Mouse (Mus musculus) C2C12 (cell line): ENCODE data around the gene Arhgap27. TPM values are rescaled to one million over a fixed set of nuclear protein-coding genes. Genes with fewer than 3 reads are reported as not detected.
"Not testable (repeated sequence)": the region's sequence is repeated elsewhere in the genome, so short reads cannot be mapped to it uniquely, and the experiment has no call there.

Source experiments
- H3K27me3 ChIP-seq: one replicate; pipeline ENCODE4 v1.6.1; 2011; ENCODE audit not compliant: control insufficient read depth, insufficient read depth, insufficient read length
- H3K36me3 ChIP-seq: one replicate; pipeline ENCODE4 v1.6.1; 2011; ENCODE audit not compliant: control insufficient read depth, insufficient read depth
- H3K4me3 ChIP-seq: one replicate; pipeline ENCODE4 v1.5.1; 2011; ENCODE audit warnings: mild to moderate bottlenecking, control low read depth; ENCODE audit not compliant: poor library complexity, insufficient read depth, severe bottlenecking
- H3K79me2 ChIP-seq: one replicate; pipeline ENCODE4 v1.6.1; 2011; ENCODE audit not compliant: control insufficient read depth, insufficient read depth
- H3K79me3 ChIP-seq: one replicate; pipeline ENCODE4 v1.6.1; 2011; ENCODE audit warnings: low read depth, control low read depth
- H3ac ChIP-seq: one replicate; pipeline ENCODE3; 2011; ENCODE audit warnings: low read depth; ENCODE audit not compliant: control insufficient read depth, insufficient read length
- CEBPB ChIP-seq: IDR thresholded peaks from one replicate; pipeline ENCODE4 v1.6.1; 2011; ENCODE audit warnings: low read depth, mild to moderate bottlenecking, control low read depth, moderate library complexity
- CTCF ChIP-seq: IDR thresholded peaks from one replicate; pipeline ENCODE4 v1.5.1; 2011; ENCODE audit not compliant: control insufficient read depth, insufficient read depth, insufficient read length
- FOSL1 ChIP-seq: IDR thresholded peaks from one replicate; pipeline ENCODE4 v1.8.0; 2011; ENCODE audit warnings: mild to moderate bottlenecking, low read length; ENCODE audit not compliant: poor library complexity, insufficient read depth, severe bottlenecking
- MAX ChIP-seq: IDR thresholded peaks from one replicate; pipeline ENCODE4 v1.6.1; 2011; ENCODE audit warnings: mild to moderate bottlenecking, control low read depth
- MYOD1 ChIP-seq: IDR thresholded peaks from one replicate; pipeline ENCODE4 v1.6.1; 2011; ENCODE audit warnings: low read depth; ENCODE audit not compliant: control insufficient read depth, insufficient read length
- MYOG ChIP-seq: IDR thresholded peaks from one replicate; pipeline ENCODE4 v1.6.1; 2011; ENCODE audit not compliant: control insufficient read depth, insufficient read length; ENCODE audit errors: extremely low read depth
- USF1 ChIP-seq: IDR thresholded peaks from one replicate; pipeline ENCODE4 v1.6.1; 2011; ENCODE audit warnings: low read depth, mild to moderate bottlenecking, control low read depth, moderate library complexity
- polyA plus RNA-seq: library from polyadenylated mRNA; unstranded; fragments of >200 nt; fragmentation: generic; extraction: Trizol; gene quantifications from one replicate; pipeline ENCODE4 v1.2.1, GENCODE M21; 2012; ENCODE audit warnings: missing spikeins

The Arhgap27 gene
- polyA plus RNA-seq, 1 experiment, result 0.19 TPM

GRCm38 (mm10) chr11:103407136-103407535, 43.6 kb upstream of the Arhgap27 start:
- peaks cover 23% of the 10 kb centered on the region for H3K36me3 ChIP-seq
- H3ac ChIP-seq, H3K27me3 ChIP-seq, H3K4me3 ChIP-seq: not testable (repeated sequence)
- peaks cover 39% of the 10 kb centered on the region for H3K79me2 ChIP-seq
- H3K79me3 ChIP-seq, result peaks cover 17% of the 10 kb centered on the region
- TF ChIP-seq CEBPB, result peak; percentile 24

- Histone ChIP-seq H3K79me3 (peaks cover 15% of the 10 kb centered on the region), H3K79me2 (peaks cover 33% of the 10 kb centered on the region), H3K4me3 (no peak overlapping the region), H3ac (no peak overlapping the region), H3K36me3 (peaks cover 28% of the 10 kb centered on the region), H3K27me3 (no peaks in the 10 kb centered on the region)
- TF ChIP-seq MAX, result no peak
- TF ChIP-seq FOSL1, result no peak
- no peak for TF ChIP-seq CEBPB
- TF ChIP-seq USF1, result no peak
- no peak for TF ChIP-seq CTCF
- TF ChIP-seq MYOD1, result no peak
- no peak for TF ChIP-seq MYOG
Measured at GRCm38 (mm10) chr11:103406551-103406950, 43.1 kb upstream of the Arhgap27 start.

- H3K79me2 ChIP-seq, result peaks cover 25% of the 10 kb centered on the region
Measured at GRCm38 (mm10) chr11:103405814-103406213, 42.3 kb upstream of the Arhgap27 start.

GRCm38 (mm10) chr11:103404618-103405017, 41.1 kb upstream of the Arhgap27 start:
- no peak for TF ChIP-seq MAX
- no peak for TF ChIP-seq USF1
- TF ChIP-seq CTCF, result no peak
- no peak for TF ChIP-seq MYOG
- TF ChIP-seq CEBPB, result no peak
- TF ChIP-seq MYOD1, result no peak
- no peak for TF ChIP-seq FOSL1
- Histone ChIP-seq H3K27me3 (no peaks in the 10 kb centered on the region), H3K79me2 (peaks cover 14% of the 10 kb centered on the region), H3K4me3 (no peak overlapping the region), H3K36me3 (peaks cover 30% of the 10 kb centered on the region), H3ac (no peak overlapping the region), H3K79me3 (peaks cover 5% of the 10 kb centered on the region)

More at GRCm38 (mm10) chr11:103405814-103406213, 42.3 kb upstream of the Arhgap27 start:
- H3K36me3 ChIP-seq, result peaks cover 30% of the 10 kb centered on the region
- TF ChIP-seq USF1 (no peak), MYOG (no peak), FOSL1 (no peak), MAX (no peak), CEBPB (no peak)
- no peak overlapping the region for H3ac ChIP-seq
- H3K27me3 ChIP-seq, result no peaks in the 10 kb centered on the region
- no peak overlapping the region for H3K4me3 ChIP-seq
- peaks cover 14% of the 10 kb centered on the region for H3K79me3 ChIP-seq

GRCm38 (mm10) chr11:103403776-103404175, 40.3 kb upstream of the Arhgap27 start:
- no peak overlapping the region for H3ac ChIP-seq
- H3K27me3 ChIP-seq, result no peaks in the 10 kb centered on the region
- peaks cover 2% of the 10 kb centered on the region for H3K79me3 ChIP-seq
- H3K36me3 ChIP-seq, result peaks cover 31% of the 10 kb centered on the region
- H3K79me2 ChIP-seq, result peaks cover 7% of the 10 kb centered on the region
- no peak overlapping the region for H3K4me3 ChIP-seq
- TF ChIP-seq MYOD1 (no peak), MAX (no peak), MYOG (no peak), USF1 (no peak), CEBPB (no peak), CTCF (no peak), FOSL1 (no peak)

GRCm38 (mm10) chr11:103402738-103403137, 39.2 kb upstream of the Arhgap27 start:
- peaks cover 30% of the 10 kb centered on the region for H3K36me3 ChIP-seq
- peaks cover 4% of the 10 kb centered on the region for H3K79me2 ChIP-seq
- no peaks in the 10 kb centered on the region for H3K27me3 ChIP-seq
- H3ac ChIP-seq, result no peak overlapping the region
- TF ChIP-seq CTCF (no peak), CEBPB (no peak), USF1 (no peak), FOSL1 (no peak), MYOG (no peak), MYOD1 (no peak), MAX (no peak)
- no peaks in the 10 kb centered on the region for H3K79me3 ChIP-seq
- no peak overlapping the region for H3K4me3 ChIP-seq
